Mouse (Mus musculus) embryonic facial prominence, embryonic 11.5 days (tissue): Measurements from ENCODE around the gene Rpl29. TPM values are rescaled to one million over a fixed set of nuclear protein-coding genes. Genes with fewer than 3 reads are reported as not detected.

ENCODE experiments used
- ATAC-seq: fragments of 200-750 bp; cut with Nextera tagmentation; replicated peaks from 2 replicates; pipeline ENCODE4 v1.8.0; 2017; ENCODE audit warnings: low read depth; ENCODE audit not compliant: insufficient number of reproducible peaks, low FRiP score, low TSS enrichment
- DNase-seq: peaks from one replicate; pipeline ENCODE4 v3.0.0-alpha.2; 2015; ENCODE audit warnings: low spot score
- H3K27ac ChIP-seq: fragments of 300-500 bp; sonication (generic); replicated peaks from 2 replicates; pipeline ENCODE4 v1.5.1; 2014; ENCODE audit warnings: mild to moderate bottlenecking, low read depth, low read length, control low read depth
- H3K27me3 ChIP-seq: fragments of 300-500 bp; sonication (generic); 2 replicates; pipeline ENCODE4 v1.6.1; 2014; ENCODE audit warnings: mild to moderate bottlenecking, low read length, moderate library complexity, mixed read lengths; ENCODE audit not compliant: control insufficient read depth, insufficient read depth
- H3K36me3 ChIP-seq: fragments of 300-500 bp; sonication (generic); replicated peaks from 2 replicates; pipeline ENCODE4 v1.6.1; 2014; ENCODE audit warnings: low read depth, mild to moderate bottlenecking, low read length, moderate library complexity, mixed read lengths; ENCODE audit not compliant: control insufficient read depth, insufficient read depth
- H3K4me1 ChIP-seq: fragments of 300-500 bp; sonication (generic); 2 replicates; pipeline ENCODE4 v1.6.1; 2014; ENCODE audit warnings: low read length, mixed read lengths; ENCODE audit not compliant: control insufficient read depth, insufficient read depth
- H3K4me2 ChIP-seq: fragments of 300-500 bp; sonication (generic); 2 replicates; pipeline ENCODE4 v1.6.1; 2014; ENCODE audit warnings: low read depth, mild to moderate bottlenecking, control low read depth, low read length, moderate library complexity
- H3K4me3 ChIP-seq: fragments of 300-500 bp; sonication (generic); 2 replicates; pipeline ENCODE4 v1.5.1; 2014; ENCODE audit warnings: low read depth, low read length, control low read depth
- H3K9ac ChIP-seq: fragments of 300-500 bp; sonication (generic); replicated peaks from 2 replicates; pipeline ENCODE4 v1.6.1; 2014; ENCODE audit warnings: mild to moderate bottlenecking, control low read depth, low read length
- H3K9me3 ChIP-seq: fragments of 300-500 bp; sonication (generic); replicated peaks from 2 replicates; pipeline ENCODE4 v1.6.1; 2016; ENCODE audit warnings: mild to moderate bottlenecking, low read length, inconsistent platforms, mixed read lengths; ENCODE audit not compliant: control insufficient read depth
- WGBS: fragments of 180-500 bp; shearing (Covaris S2); extraction: QIAGEN DNeasy Blood & Tissue Kit; methylation state at CpG from one replicate; pipeline ENCODE4 v1.1.7; 2014; 5-methylcytosine and 5-hydroxymethylcytosine counted together
- polyA plus RNA-seq: library from polyadenylated mRNA; unstranded; fragments of >200 nt; fragmentation: Nextera tagmentation; extraction: Ambion mirVana; gene quantifications from 2 replicates; pipeline ENCODE4 v1.2.1, GENCODE M21; 2014

Rpl29 gene
- polyA plus RNA-seq, 1 experiment from 2014 or later = 1,040 TPM

GRCm38 (mm10) chr9:106452821-106453220 lies 23.6 kb downstream of the Rpl29 start:
- Histone ChIP-seq H3K4me1 (peaks cover 32% of the 10 kb centered on the region), H3K9me3 (no peaks in the 10 kb centered on the region), H3K4me2 (peak overlapping the region; percentile 96), H3K27ac (peak overlapping the region; percentile 93), H3K36me3 (no peaks in the 10 kb centered on the region), H3K9ac (peak overlapping the region; percentile 83), H3K27me3 (no peaks in the 10 kb centered on the region), H3K4me3 (peak overlapping the region; percentile 84)
- WGBS = 0% methylated on average over 7 of the region's 7 CpGs
- DNase-seq = peak; percentile 68
- 0 out of 2 replicates have a peak, but pooled peaks have one; percentile 1 for ATAC-seq

GRCm38 (mm10) chr9:106453271-106454070 lies 24.2 kb downstream of the Rpl29 start, which contains the start of gene Pcbp4:
TSS of gene Pcbp4 (plus strand) at chr9:106453291.
- Histone ChIP-seq H3K9ac (peak within 1 kb of the TSS; percentile 83), H3K9me3 (no peaks in the 10 kb centered on the region), H3K4me2 (peak within 1 kb of the TSS; percentile 96), H3K4me1 (peaks cover 29% of the 10 kb centered on the region), H3K27me3 (no peaks in the 10 kb centered on the region), H3K4me3 (peak within 1 kb of the TSS; percentile 84), H3K27ac (peak within 1 kb of the TSS; percentile 93), H3K36me3 (no peaks in the 10 kb centered on the region)
- peak; percentile 57 for ATAC-seq
- peak; percentile 83 for DNase-seq
- WGBS = under 1% methylated on average over 35 of the region's 74 CpGs

- Histone ChIP-seq H3K9ac (peak overlapping the region; percentile 83), H3K4me1 (peaks cover 30% of the 10 kb centered on the region), H3K9me3 (no peaks in the 10 kb centered on the region), H3K4me2 (peak overlapping the region; percentile 96), H3K27me3 (no peaks in the 10 kb centered on the region), H3K36me3 (no peaks in the 10 kb centered on the region), H3K4me3 (peak overlapping the region; percentile 84), H3K27ac (peak overlapping the region; percentile 93)
- DNase-seq (peak; percentile 56), ATAC-seq (0 out of 2 replicates have a peak, but pooled peaks have one; percentile 0)
- under 1% methylated on average over 13 of the region's 20 CpGs for WGBS
Measured at GRCm38 (mm10) chr9:106454071-106454761, 25.0 kb downstream of the Rpl29 start.

GRCm38 (mm10) chr9:106454888-106455681 lies 25.8 kb downstream of the Rpl29 start:
- under 1% methylated on average over 17 of the region's 17 CpGs for WGBS
- Histone ChIP-seq H3K36me3 (no peaks in the 10 kb centered on the region), H3K9ac (peak overlapping the region; percentile 83), H3K4me2 (peak overlapping the region; percentile 96), H3K27ac (peak overlapping the region; percentile 93), H3K9me3 (no peaks in the 10 kb centered on the region), H3K4me3 (peak overlapping the region; percentile 84), H3K4me1 (peaks cover 30% of the 10 kb centered on the region), H3K27me3 (no peaks in the 10 kb centered on the region)
- DNase-seq (peak; percentile 77), ATAC-seq (no peak; the same call in 1 of the 2 replicates)

GRCm38 (mm10) chr9:106456325-106457162 lies 27.3 kb downstream of the Rpl29 start:
- Histone ChIP-seq H3K9ac (peak overlapping the region; percentile 83), H3K27me3 (no peaks in the 10 kb centered on the region), H3K4me1 (peaks cover 26% of the 10 kb centered on the region), H3K36me3 (peaks cover 3% of the 10 kb centered on the region; the same call in 1 of the 2 replicates), H3K4me3 (peak overlapping the region; percentile 84), H3K9me3 (no peaks in the 10 kb centered on the region), H3K4me2 (peak overlapping the region; percentile 96), H3K27ac (peak overlapping the region; percentile 93)
- 0 out of 2 replicates have a peak, but pooled peaks have one; percentile 1 for ATAC-seq
- peak; percentile 73 for DNase-seq
- whole genome bisulfite sequencing = 28% methylated on average over 13 of the region's 15 CpGs

GRCm38 (mm10) chr9:106457163-106457559 lies 27.9 kb downstream of the Rpl29 start:
- Histone ChIP-seq H3K36me3 (peaks cover 3% of the 10 kb centered on the region; the same call in 1 of the 2 replicates), H3K27ac (peak overlapping the region; percentile 93), H3K9ac (peak overlapping the region; percentile 83), H3K9me3 (no peaks in the 10 kb centered on the region), H3K4me3 (peak overlapping the region; percentile 84), H3K4me1 (peaks cover 26% of the 10 kb centered on the region), H3K4me2 (peak overlapping the region; percentile 96), H3K27me3 (no peaks in the 10 kb centered on the region)
- 43% methylated on average over 9 of the region's 9 CpGs for WGBS
- no peak for ATAC-seq
- DNase-seq = peak; percentile 45

GRCm38 (mm10) chr9:106457920-106458319 lies 28.7 kb downstream of the Rpl29 start:
- Histone ChIP-seq H3K27me3 (no peaks in the 10 kb centered on the region), H3K4me1 (peaks cover 26% of the 10 kb centered on the region), H3K9ac (no peak overlapping the region; the same call in 1 of the 2 replicates), H3K4me3 (no peak overlapping the region; the same call in 1 of the 2 replicates), H3K9me3 (no peaks in the 10 kb centered on the region), H3K4me2 (peak overlapping the region; percentile 19; the same call in 1 of the 2 replicates), H3K36me3 (peaks cover 5% of the 10 kb centered on the region), H3K27ac (no peak overlapping the region)
- 76% methylated on average over 5 of the region's 5 CpGs for WGBS
- DNase-seq (no peak), ATAC-seq (no peak)
